Mouse (Mus musculus): Measurements from ENCODE around the gene Gm20532.

Gm20532 gene

GRCm38 (mm10) chr2:26625419-26625818 is 39.0 kb downstream of the Gm20532 start:
- no peak for DNase-seq (ENCODE audit: low spot score)

- no peak for DNase-seq (ENCODE audit: low spot score)
Observed at GRCm38 (mm10) chr2:26626081-26626480, 39.6 kb downstream of the Gm20532 start.

- peak; percentile 79 for DNase-seq (ENCODE audit: low spot score)
Observed at GRCm38 (mm10) chr2:26627921-26628739, 41.7 kb downstream of the Gm20532 start, which contains the start of gene Fam69b. Gene Fam69b, plus strand, starts transcription at chr2:26628457.

- DNase-seq (ENCODE audit: low spot score) = peak; percentile 43
Observed at GRCm38 (mm10) chr2:26628792-26629437, 42.5 kb downstream of the Gm20532 start.

- DNase-seq (ENCODE audit: low spot score) = no peak
Observed at GRCm38 (mm10) chr2:26632541-26633395, 46.3 kb downstream of the Gm20532 start.

GRCm38 (mm10) chr2:26633953-26634530 is 47.6 kb downstream of the Gm20532 start:
- DNase-seq (ENCODE audit: low spot score) = no peak

GRCm38 (mm10) chr2:26634629-26635488 is 48.4 kb downstream of the Gm20532 start:
- DNase-seq (ENCODE audit: low spot score) = no peak

- DNase-seq (ENCODE audit: low spot score) = no peak
Observed at GRCm38 (mm10) chr2:26635489-26636324, 49.3 kb downstream of the Gm20532 start.

- DNase-seq (ENCODE audit: low spot score) = no peak
Observed at GRCm38 (mm10) chr2:26636325-26636635, 49.8 kb downstream of the Gm20532 start.

GRCm38 (mm10) chr2:26637316-26637932 is 51.0 kb downstream of the Gm20532 start:
- no peak for DNase-seq (ENCODE audit: low spot score)

- DNase-seq (ENCODE audit: low spot score) = no peak
Observed at GRCm38 (mm10) chr2:26638039-26638438, 51.6 kb downstream of the Gm20532 start.

- no peak for DNase-seq (ENCODE audit: low spot score)
Observed at GRCm38 (mm10) chr2:26638572-26638971, 52.1 kb downstream of the Gm20532 start.

GRCm38 (mm10) chr2:26639083-26639482 is 52.6 kb downstream of the Gm20532 start:
- DNase-seq (ENCODE audit: low spot score) = peak; percentile 63

GRCm38 (mm10) chr2:26639838-26640830 is 53.7 kb downstream of the Gm20532 start:
- DNase-seq (ENCODE audit: low spot score) = peak; percentile 96

- no peak for DNase-seq (ENCODE audit: low spot score)
Observed at GRCm38 (mm10) chr2:26641006-26641647, 54.7 kb downstream of the Gm20532 start.

GRCm38 (mm10) chr2:26643942-26644341 is 57.5 kb downstream of the Gm20532 start:
- peak; percentile 55 for DNase-seq (ENCODE audit: low spot score)

- peak; percentile 88 for DNase-seq (ENCODE audit: low spot score)
Observed at GRCm38 (mm10) chr2:26646643-26647293, 60.3 kb downstream of the Gm20532 start.
